Comparison of ENCODE assay signal across 8 mouse cellular contexts in genomic region chr7:101837606-101838471, GRCm38 (mm10). TPM values are rescaled to one million over a fixed set of nuclear protein-coding genes. Genes with fewer than 3 reads are reported as not detected.
DNase-seq lines count a peak whose midpoint lies in the region; ATAC-seq and TF ChIP-seq lines count a peak whose summit lies in the region.

Inppl1 (minus strand) TSS chr7:101838229.

- peak within 1 kb of the TSS; percentile 89 for H3K27ac ChIP-seq in hindbrain, postnatal 0 days

- peak within 1 kb of the TSS; percentile 99 for H3K4me2 ChIP-seq in hindbrain, postnatal 0 days (ENCODE audit: low read depth, low read length)

- no peaks in the 10 kb centered on the region for H3K4me1 ChIP-seq in hindbrain, postnatal 0 days (ENCODE audit: insufficient read depth, low read length)

- H3K9me3 ChIP-seq in hindbrain, postnatal 0 days (ENCODE audit: low read length): no peaks in the 10 kb centered on the region

- DNase-seq in ZHBTc4 (ENCODE audit: low read depth, low spot score): peak; percentile 96
- peak; percentile 36 to 52 for DNase-seq in cerebellum, postnatal 4 days (ENCODE audit: low spot score in 2 of 2)
- peak; percentile 91 to 92 for DNase-seq in gastrocnemius, adult 8-10 months (ENCODE audit: low spot score in 2 of 2)
- peak; percentile 82 for DNase-seq in hindbrain, postnatal 0 days (ENCODE audit: low spot score)
- DNase-seq in left cerebral cortex, adult 8-10 months (ENCODE audit: low spot score in 2 of 2): peak; percentile 59 to 79
- peak; percentile 64 for DNase-seq in right cerebral cortex, postnatal 14 days
- DNase-seq in yolk sac, embryonic 10.5 days (ENCODE audit: low spot score): peak; percentile 95

- peak within 1 kb of the TSS; percentile 70 for H3K9ac ChIP-seq in hindbrain, postnatal 0 days (replicated peaks; ENCODE audit: low read length)

- peak; percentile 65 for ATAC-seq in hindbrain, postnatal 0 days
- peak; percentile 45 for ATAC-seq in megakaryocyte, adult 5-6 weeks (ENCODE audit: poor library complexity, severe bottlenecking)

- H3K4me3 ChIP-seq in hindbrain, postnatal 0 days (ENCODE audit: low read length): peak within 1 kb of the TSS; percentile 67

- peak; percentile 44; the same call in 1 of the 2 replicates for TF ChIP-seq CTCF in hindbrain, postnatal 0 days (IDR thresholded peaks at IDR 0.05; ENCODE audit: low read depth)

- H3K36me3 ChIP-seq in hindbrain, postnatal 0 days (ENCODE audit: insufficient read depth, low read length): no peaks in the 10 kb centered on the region

- WGBS in hindbrain, postnatal 0 days: under 1% methylated on average over 64 of the region's 64 CpGs

- H3K27me3 ChIP-seq in hindbrain, postnatal 0 days (ENCODE audit: insufficient read depth, low read length): no peaks in the 10 kb centered on the region; the same call in 1 of the 2 replicates

RNA-seq across cellular contexts. Expression of gene Inppl1, which starts in this region (rescaled TPM):
- 100 to 1,000 TPM in 2 of 4 experiments, 10 to 100 TPM in 2; 75.1 to 104 (median 99.5) TPM for total RNA-seq in gastrocnemius, adult 8-10 months (2022)
- total RNA-seq in hindbrain, postnatal 0 days (2014; rRNA removed): 28.2 and 30.0 TPM in 2 replicates
- 10.3 and 14.3 TPM in 2 replicates for polyA plus RNA-seq in hindbrain, postnatal 0 days (2015; fragmentation: Nextera tagmentation; extraction: Ambion mirVana)
- total RNA-seq in left cerebral cortex, adult 8-10 months (2022): 10 to 100 TPM; 35.7 to 46.9 (median 42.6) TPM
- 12.2 and 12.4 TPM in 2 replicates for total RNA-seq in megakaryocyte, adult 5-6 weeks (2015)
- 18.2 and 52.7 TPM in 2 replicates for total RNA-seq in megakaryocyte, adult 5-6 weeks (2017)

Comparison
In these comparisons a context has a peak if more than half of its experiments do, and no peak if none do; other contexts are left out.
1. Peak in every context shown above with its lines: DNase-seq, ATAC-seq, H3K4me3 ChIP-seq and H3K27ac ChIP-seq.
2. DNase-seq: peak in every context shown above with its lines; median percentile 96 in ZHBTc4; 95 in yolk sac, embryonic 10.5 days; 92 in gastrocnemius, adult 8-10 months; 82 in hindbrain, postnatal 0 days; 69 in left cerebral cortex, adult 8-10 months; 64 in right cerebral cortex, postnatal 14 days; 44 in cerebellum, postnatal 4 days.